8 mouse cellular contexts compared by ENCODE assay signal in the genomic region with DNA sequence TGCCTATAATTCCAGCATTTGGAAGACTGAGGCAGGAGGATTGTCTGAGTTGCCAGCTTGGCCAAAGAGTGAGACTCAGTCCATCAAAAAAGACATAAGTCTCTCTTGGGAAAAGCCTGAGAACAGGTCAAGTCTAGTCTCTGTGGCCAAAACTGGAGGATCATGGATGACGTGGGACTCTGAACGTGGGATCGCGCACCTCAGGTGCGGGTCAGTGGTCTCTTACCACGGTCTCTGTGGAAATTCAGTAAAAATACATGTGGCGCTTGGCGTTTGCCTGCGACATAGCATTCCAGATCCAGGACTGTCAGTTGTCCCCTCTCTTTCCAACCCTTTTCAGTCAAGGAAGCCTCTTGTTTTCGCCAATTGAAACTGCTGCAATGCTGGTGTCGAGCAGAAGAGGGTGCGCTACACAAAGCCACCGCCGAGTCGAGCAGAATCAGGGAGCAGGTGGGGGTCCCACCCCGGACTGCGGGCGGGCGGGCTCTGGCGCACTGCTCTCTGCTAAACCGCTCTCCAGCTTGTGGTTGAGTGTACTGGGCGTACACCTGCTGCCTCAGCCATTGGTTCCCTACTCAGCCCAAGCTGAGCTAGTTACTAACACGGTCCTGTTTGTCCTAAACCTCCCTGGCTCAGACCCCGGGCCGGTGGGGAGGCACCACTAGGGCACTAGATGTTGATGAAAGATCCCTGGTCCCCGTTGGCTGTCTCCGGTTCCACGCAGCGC. TPM values are rescaled to one million over a fixed set of nuclear protein-coding genes. Genes with fewer than 3 reads are reported as not detected.
DNase-seq lines count a peak whose midpoint lies in the region; ATAC-seq and TF ChIP-seq lines count a peak whose summit lies in the region.

No protein-coding gene starts in this region.

- H3K9me3 ChIP-seq in embryonic facial prominence, embryonic 15.5 days (replicated peaks) = no peaks in the 10 kb centered on the region
- no peaks in the 10 kb centered on the region for H3K9me3 ChIP-seq in heart, embryonic 14.5 days (ENCODE audit: control insufficient read depth, low read length)
- H3K9me3 ChIP-seq in liver, embryonic 12.5 days (replicated peaks) = no peaks in the 10 kb centered on the region

- H3K4me3 ChIP-seq in C2C12 (ENCODE audit: insufficient read depth, poor library complexity, severe bottlenecking) = no peak overlapping the region
- peak overlapping the region; percentile 30 for H3K4me3 ChIP-seq in embryonic facial prominence, embryonic 15.5 days (replicated peaks)
- H3K4me3 ChIP-seq in heart, embryonic 14.5 days (ENCODE audit: control insufficient read depth in 1 of 2, insufficient read depth in 1 of 2, low read depth in 1 of 2, low read length in 2 of 2) = peak overlapping the region; percentile 27 to 32
- H3K4me3 ChIP-seq in liver, embryonic 12.5 days = peak overlapping the region; percentile 25; the same call in 1 of the 2 replicates
- peak overlapping the region; percentile 36 for H3K4me3 ChIP-seq in thymus, adult 2 months (ENCODE audit: control insufficient read depth, insufficient read depth, low read length)

- TF ChIP-seq POLR2A in thymus, adult 2 months (IDR thresholded peaks at IDR 0.05; ENCODE audit: control insufficient read depth, extremely low read depth, insufficient read depth, low read length, poor library complexity) = peak; percentile 59

- H3K79me3 ChIP-seq in C2C12 (ENCODE audit: low read depth) = no peaks in the 10 kb centered on the region

- no peak overlapping the region for H3ac ChIP-seq in C2C12 (ENCODE audit: control insufficient read depth, insufficient read length, low read depth)

- H3K9ac ChIP-seq in embryonic facial prominence, embryonic 15.5 days = no peak overlapping the region
- peak overlapping the region; percentile 64 for H3K9ac ChIP-seq in heart, embryonic 14.5 days (ENCODE audit: low read length)
- no peak overlapping the region for H3K9ac ChIP-seq in liver, embryonic 12.5 days

- ATAC-seq in embryonic facial prominence, embryonic 15.5 days (ENCODE audit: insufficient number of reproducible peaks, low FRiP score, low TSS enrichment, low read depth) = peak; percentile 66; the same call in 1 of the 2 replicates
- ATAC-seq in heart, embryonic 14.5 days (ENCODE audit: insufficient number of reproducible peaks, insufficient read depth, low FRiP score, low read depth) = 0 out of 2 replicates have a peak, but pooled peaks have one; percentile 64
- ATAC-seq in liver, embryonic 12.5 days = peak; percentile 56
- ATAC-seq in monocyte, adult 5-6 weeks (replicated peaks; ENCODE audit: insufficient number of reproducible peaks, low FRiP score, low TSS enrichment, poor library complexity, severe bottlenecking) = 0 out of 2 replicates have a peak, but pooled peaks have one; percentile 23

- peak overlapping the region; percentile 51 for H3K4me2 ChIP-seq in embryonic facial prominence, embryonic 15.5 days (replicated peaks)
- H3K4me2 ChIP-seq in heart, embryonic 14.5 days (ENCODE audit: low read length) = peak overlapping the region; percentile 76
- peak overlapping the region; percentile 56 for H3K4me2 ChIP-seq in liver, embryonic 12.5 days

- H3K36me3 ChIP-seq in C2C12 (ENCODE audit: control insufficient read depth, insufficient read depth) = no peaks in the 10 kb centered on the region
- H3K36me3 ChIP-seq in embryonic facial prominence, embryonic 15.5 days = no peaks in the 10 kb centered on the region
- no peaks in the 10 kb centered on the region for H3K36me3 ChIP-seq in heart, embryonic 14.5 days (ENCODE audit: control insufficient read depth, insufficient read depth, low read length)
- H3K36me3 ChIP-seq in liver, embryonic 12.5 days = no peaks in the 10 kb centered on the region
- no peaks in the 10 kb centered on the region for H3K36me3 ChIP-seq in thymus, adult 2 months (ENCODE audit: control insufficient read depth, insufficient read depth, low read length)

- no peaks in the 10 kb centered on the region for H3K79me2 ChIP-seq in C2C12 (ENCODE audit: control insufficient read depth, insufficient read depth)

- WGBS in embryonic facial prominence, embryonic 15.5 days = 15% methylated on average over 29 of the region's 29 CpGs
- 14% methylated on average over 29 of the region's 29 CpGs for WGBS in heart, embryonic 14.5 days
- 18% methylated on average over 29 of the region's 29 CpGs for WGBS in liver, embryonic 12.5 days (ENCODE audit: insufficient replicate concordance)
- 18% methylated on average over 29 of the region's 29 CpGs for WGBS in thymus, adult 2 months

- TF ChIP-seq CTCF in C2C12 (IDR thresholded peaks at IDR 0.05; ENCODE audit: control insufficient read depth, insufficient read depth, insufficient read length) = peak; percentile 16
- peak; percentile 71; the same call in 1 of the 2 replicates for TF ChIP-seq CTCF in thymus, adult 2 months (IDR thresholded peaks at IDR 0.05; ENCODE audit: borderline replicate concordance, control insufficient read depth, extremely low read depth, insufficient read depth, low read length, poor library complexity)

- no peak overlapping the region for H3K27ac ChIP-seq in embryonic facial prominence, embryonic 15.5 days (replicated peaks)
- no peak overlapping the region for H3K27ac ChIP-seq in heart, embryonic 14.5 days (replicated peaks in 1 of 2; ENCODE audit: control insufficient read depth in 1 of 2, insufficient read depth in 1 of 2, low read depth in 2 of 2, low read length in 2 of 2)
- no peak overlapping the region for H3K27ac ChIP-seq in liver, embryonic 12.5 days
- peak overlapping the region; percentile 44 for H3K27ac ChIP-seq in thymus, adult 2 months (ENCODE audit: control insufficient read depth, insufficient read depth, low read length)

- H3K4me1 ChIP-seq in embryonic facial prominence, embryonic 15.5 days = peaks cover 13% of the 10 kb centered on the region; the same call in 1 of the 2 replicates
- peaks cover 6 to 9% of the 10 kb centered on the region in 2 experiments; a peak in 3 of 4 replicates for H3K4me1 ChIP-seq in heart, embryonic 14.5 days (ENCODE audit: control insufficient read depth in 2 of 2, insufficient read depth in 2 of 2, low read length in 2 of 2)
- peaks cover 7% of the 10 kb centered on the region; the same call in 1 of the 2 replicates for H3K4me1 ChIP-seq in liver, embryonic 12.5 days
- peaks cover 48% of the 10 kb centered on the region for H3K4me1 ChIP-seq in thymus, adult 2 months (replicated peaks; ENCODE audit: control insufficient read depth, insufficient read depth, low read length)

- DNase-seq in adrenal gland, postnatal 36 days = peak; percentile 62 to 72
- peak; percentile 75 for DNase-seq in kidney, postnatal 10 days
- DNase-seq in thymus, adult 2 months = peak; percentile 88

- H3K27me3 ChIP-seq in C2C12 (ENCODE audit: control insufficient read depth, insufficient read depth, insufficient read length) = peaks cover 32% of the 10 kb centered on the region
- H3K27me3 ChIP-seq in embryonic facial prominence, embryonic 15.5 days = no peaks in the 10 kb centered on the region; the same call in 1 of the 2 replicates
- peaks cover 10% of the 10 kb centered on the region; the same call in 1 of the 2 replicates for H3K27me3 ChIP-seq in heart, embryonic 14.5 days (ENCODE audit: control insufficient read depth, insufficient read depth, low read length)
- peaks cover 12% of the 10 kb centered on the region for H3K27me3 ChIP-seq in liver, embryonic 12.5 days (replicated peaks)
- no peaks in the 10 kb centered on the region for H3K27me3 ChIP-seq in thymus, adult 2 months (ENCODE audit: control insufficient read depth, insufficient read depth, low read length)

RNA-seq across cellular contexts. Expression of a gene that starts 14.1 kb away (rescaled TPM):
- 8.2 TPM for polyA plus RNA-seq in C2C12 (2012; fragmentation: generic; extraction: Trizol)
- total RNA-seq in adrenal gland, postnatal 36 days (2021) = 10 to 100 TPM; 76.6 to 96.6 TPM
- polyA plus RNA-seq in embryonic facial prominence, embryonic 15.5 days (2015; fragmentation: Nextera tagmentation; extraction: Ambion mirVana) = 14.2 and 15.6 TPM in 2 replicates
- polyA plus RNA-seq in heart, embryonic 14.5 days (2014; fragmentation: Nextera tagmentation; extraction: Ambion mirVana) = 19.5 and 20.0 TPM in 2 replicates
- polyA plus RNA-seq in liver, embryonic 12.5 days (2016; fragmentation: Nextera tagmentation; extraction: Ambion mirVana) = 12.3 and 12.5 TPM in 2 replicates
- total RNA-seq in monocyte, adult 5-6 weeks (2017) = 24.7 to 50.7 TPM (median 27.8 TPM) in 3 replicates
- polyA plus RNA-seq in thymus, adult 2 months (2012; rRNA removed) = 98.0 and 106 TPM in 2 replicates

RNA-seq across cellular contexts. Expression of a gene that starts 28.2 kb away (rescaled TPM):
- 35.6 TPM for polyA plus RNA-seq in C2C12 (2012; fragmentation: generic; extraction: Trizol)
- 10 to 100 TPM; 23.1 to 27.1 TPM for total RNA-seq in adrenal gland, postnatal 36 days (2021)
- 52.7 and 53.1 TPM in 2 replicates for polyA plus RNA-seq in embryonic facial prominence, embryonic 15.5 days (2015; fragmentation: Nextera tagmentation; extraction: Ambion mirVana)
- polyA plus RNA-seq in heart, embryonic 14.5 days (2014; fragmentation: Nextera tagmentation; extraction: Ambion mirVana) = 40.9 and 42.1 TPM in 2 replicates
- polyA plus RNA-seq in liver, embryonic 12.5 days (2016; fragmentation: Nextera tagmentation; extraction: Ambion mirVana) = 24.2 and 25.5 TPM in 2 replicates
- 1.5 to 7.6 TPM (median 6.4 TPM) in 3 replicates for total RNA-seq in monocyte, adult 5-6 weeks (2017)
- polyA plus RNA-seq in thymus, adult 2 months (2012; rRNA removed) = 32.9 and 37.7 TPM in 2 replicates

RNA-seq across cellular contexts. Expression of a gene that starts 28.5 kb away (rescaled TPM):
- 0.01 TPM for polyA plus RNA-seq in C2C12 (2012; fragmentation: generic; extraction: Trizol)
- total RNA-seq in adrenal gland, postnatal 36 days (2021) = under 1 TPM; 0.10 to 0.20 TPM
- polyA plus RNA-seq in embryonic facial prominence, embryonic 15.5 days (2015; fragmentation: Nextera tagmentation; extraction: Ambion mirVana) = 0.63 and 0.79 TPM in 2 replicates
- polyA plus RNA-seq in heart, embryonic 14.5 days (2014; fragmentation: Nextera tagmentation; extraction: Ambion mirVana) = not detected in 2 replicates
- 0.08 TPM in 2 replicates for polyA plus RNA-seq in liver, embryonic 12.5 days (2016; fragmentation: Nextera tagmentation; extraction: Ambion mirVana)
- total RNA-seq in monocyte, adult 5-6 weeks (2017) = 0.29 to 3.1 TPM in 2 of 3 replicates, not detected in the other
- 0.26 and 0.34 TPM in 2 replicates for polyA plus RNA-seq in thymus, adult 2 months (2012; rRNA removed)

RNA-seq across cellular contexts. Expression of a gene that starts 50.0 kb away (rescaled TPM):
- polyA plus RNA-seq in C2C12 (2012; fragmentation: generic; extraction: Trizol) = 54.4 TPM
- total RNA-seq in adrenal gland, postnatal 36 days (2021) = 10 to 100 TPM; 48.5 to 58.3 TPM
- 20.5 and 22.8 TPM in 2 replicates for polyA plus RNA-seq in embryonic facial prominence, embryonic 15.5 days (2015; fragmentation: Nextera tagmentation; extraction: Ambion mirVana)
- polyA plus RNA-seq in heart, embryonic 14.5 days (2014; fragmentation: Nextera tagmentation; extraction: Ambion mirVana) = 18.5 and 18.8 TPM in 2 replicates
- 20.5 and 28.7 TPM in 2 replicates for polyA plus RNA-seq in liver, embryonic 12.5 days (2016; fragmentation: Nextera tagmentation; extraction: Ambion mirVana)
- 12.7 to 17.3 TPM (median 13.8 TPM) in 3 replicates for total RNA-seq in monocyte, adult 5-6 weeks (2017)
- polyA plus RNA-seq in thymus, adult 2 months (2012; rRNA removed) = 41.8 and 50.9 TPM in 2 replicates

RNA-seq across cellular contexts. Expression of a gene that starts 58.3 kb away (rescaled TPM):
- polyA plus RNA-seq in C2C12 (2012; fragmentation: generic; extraction: Trizol) = 2.1 TPM
- 10 to 100 TPM; 10.7 to 12.9 TPM for total RNA-seq in adrenal gland, postnatal 36 days (2021)
- 7.8 and 9.2 TPM in 2 replicates for polyA plus RNA-seq in embryonic facial prominence, embryonic 15.5 days (2015; fragmentation: Nextera tagmentation; extraction: Ambion mirVana)
- 28.3 and 31.2 TPM in 2 replicates for polyA plus RNA-seq in heart, embryonic 14.5 days (2014; fragmentation: Nextera tagmentation; extraction: Ambion mirVana)
- polyA plus RNA-seq in liver, embryonic 12.5 days (2016; fragmentation: Nextera tagmentation; extraction: Ambion mirVana) = 1.6 and 1.7 TPM in 2 replicates
- total RNA-seq in monocyte, adult 5-6 weeks (2017) = 1.5 to 3.5 TPM (median 2.6 TPM) in 3 replicates
- polyA plus RNA-seq in thymus, adult 2 months (2012; rRNA removed) = 31.2 and 34.5 TPM in 2 replicates
